Mouse (Mus musculus): ENCODE measurements at regions not wholly inside any gene's neighbourhood (a gene's known extent, or its start where the extent isn't known, plus 50 kb on each side); places are given as distances from the start of the nearest gene placed in this dataset.
"Not testable (repeated sequence)": the region's sequence is repeated elsewhere in the genome, so short reads cannot be mapped to it uniquely, and the experiment has no call there.

GRCm38 (mm10) chr4:10670846-10671428, 203.4 kb upstream of the 2610301B20Rik start:
- DNase-seq (ENCODE audit: low spot score in 2 of 2): no peak

- no peak for DNase-seq (ENCODE audit: low spot score in 2 of 2)
Measured at GRCm38 (mm10) chr4:10691086-10691485, 183.2 kb upstream of the 2610301B20Rik start.

DNA sequence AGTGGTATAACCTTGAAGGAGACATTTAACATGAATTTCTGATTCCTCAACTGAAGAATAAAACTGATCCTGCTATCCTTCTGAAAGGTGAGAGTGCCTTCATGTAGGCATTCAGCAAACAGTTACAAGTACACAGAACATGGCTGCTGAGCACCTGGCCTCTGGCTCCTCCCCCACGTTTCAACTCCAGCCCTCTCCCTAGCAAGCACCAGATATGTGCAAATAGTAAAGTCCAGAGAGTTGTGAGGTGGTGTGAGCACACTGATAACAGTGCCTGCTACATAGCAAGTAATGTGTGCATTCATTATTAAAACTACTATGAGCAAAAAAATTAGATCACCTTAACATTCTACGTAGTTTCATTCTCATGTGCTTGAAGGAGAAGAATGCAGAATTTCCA, 181.4 kb upstream of the 2610301B20Rik start:
- DNase-seq (ENCODE audit: low spot score in 2 of 2): no peak

DNA sequence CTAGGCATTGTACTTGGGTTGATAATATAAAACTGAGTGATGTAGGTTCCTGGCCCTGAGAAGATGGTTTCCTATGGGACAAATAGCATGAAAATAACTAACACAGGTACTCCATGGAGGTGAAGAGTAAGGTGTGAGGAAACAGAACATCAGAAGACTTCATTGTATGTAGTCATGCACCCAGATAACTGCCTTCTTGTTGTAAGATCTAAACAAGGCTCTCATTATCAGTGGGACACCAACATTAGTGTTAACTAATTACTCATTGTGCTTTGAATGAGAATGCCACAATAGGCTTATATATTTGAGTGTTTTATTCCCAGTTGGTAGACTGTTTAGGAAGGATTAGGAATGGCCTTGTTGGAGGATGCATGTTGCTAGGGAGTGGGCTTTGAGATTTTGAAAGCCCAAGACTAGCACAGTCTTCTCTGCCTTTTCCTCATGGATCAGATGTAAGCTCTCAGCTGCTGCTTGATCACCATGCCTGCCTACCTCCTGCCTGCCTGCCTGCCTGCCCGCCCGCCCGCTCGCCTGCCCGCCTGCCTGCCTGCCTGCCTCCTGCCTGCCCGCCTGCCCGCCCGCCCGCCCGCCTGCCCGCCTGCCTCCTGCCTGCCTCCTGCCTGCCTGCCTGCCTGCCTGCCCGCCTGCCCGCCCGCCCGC, 180.7 kb upstream of the 2610301B20Rik start:
- DNase-seq (ENCODE audit: low spot score in 2 of 2): no peak

GRCm38 (mm10) chr4:10694106-10694748, 180.1 kb upstream of the 2610301B20Rik start:
- not testable (repeated sequence) for DNase-seq (ENCODE audit: low spot score in 2 of 2)

GRCm38 (mm10) chr4:10697225-10697836, 177.0 kb upstream of the 2610301B20Rik start:
- DNase-seq (ENCODE audit: low spot score in 2 of 2): no peak

DNA sequence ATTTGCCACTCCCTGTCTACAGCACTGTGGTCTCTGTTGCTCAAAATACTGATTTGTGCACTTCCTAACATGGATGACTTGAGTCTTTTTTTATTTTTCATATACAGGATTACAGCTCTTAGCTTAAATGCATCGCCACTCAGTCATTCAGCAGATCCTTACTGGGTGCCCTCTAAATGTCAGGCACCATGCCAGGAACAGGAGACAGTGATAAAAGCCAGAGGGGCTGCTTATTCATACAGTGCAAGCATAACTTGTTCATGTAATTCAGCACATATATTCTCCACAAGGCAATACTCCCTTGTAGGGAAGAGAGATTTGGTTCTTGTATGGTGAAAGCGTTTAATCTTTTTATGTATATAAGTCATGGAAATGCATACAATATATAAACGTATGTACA, 175.7 kb upstream of the 2610301B20Rik start:
- no peak for DNase-seq (ENCODE audit: low spot score in 2 of 2)

DNA sequence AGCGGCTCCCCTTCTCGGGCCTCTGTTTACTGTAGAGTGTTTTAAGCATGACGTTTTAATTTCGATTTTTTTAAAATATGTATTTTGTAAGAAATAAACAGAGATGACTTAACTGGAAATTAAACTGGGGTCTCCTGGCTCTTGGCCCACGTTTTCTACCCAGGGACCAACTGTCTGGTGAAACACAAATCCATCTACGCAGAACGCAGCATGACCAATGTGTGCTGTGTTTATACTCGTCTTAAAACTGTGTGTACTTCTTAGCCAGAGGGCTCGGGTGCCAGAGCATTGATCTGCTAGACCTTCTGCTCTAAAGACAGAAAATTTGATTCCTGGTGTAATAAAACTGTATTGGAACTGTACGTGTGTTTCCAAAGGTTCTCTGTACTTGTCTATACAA, 172.8 kb upstream of the 2610301B20Rik start:
- DNase-seq (ENCODE audit: low spot score in 2 of 2): no peak

GRCm38 (mm10) chr4:10703212-10703611, 171.1 kb upstream of the 2610301B20Rik start:
- DNase-seq (ENCODE audit: low spot score in 2 of 2): no peak

- DNase-seq (ENCODE audit: low spot score in 2 of 2): no peak
Measured at GRCm38 (mm10) chr4:10707016-10707657, 167.2 kb upstream of the 2610301B20Rik start.

DNA sequence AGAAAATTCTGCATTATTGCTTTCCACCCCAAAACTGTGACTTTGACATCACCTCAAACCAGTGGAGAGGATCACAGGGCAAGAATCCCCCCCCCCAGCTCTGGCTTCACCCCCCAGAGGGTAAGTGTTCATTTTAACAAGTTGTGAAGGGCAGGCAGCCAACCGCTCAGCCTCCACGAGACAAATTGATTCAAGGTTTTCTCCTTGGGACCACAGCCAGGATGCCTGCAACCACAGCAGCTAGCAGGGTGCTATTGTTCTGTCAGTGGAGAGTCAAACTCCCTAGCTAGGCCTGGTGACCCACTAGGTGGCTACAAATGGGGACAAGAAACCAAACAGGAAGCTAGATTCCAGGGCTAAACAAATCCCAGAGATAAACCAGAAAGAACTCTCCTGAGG, 166.6 kb upstream of the 2610301B20Rik start:
- peak in 1 of 2 experiments; percentile 37 for DNase-seq (ENCODE audit: low spot score in 2 of 2)

GRCm38 (mm10) chr4:10711939-10712533, 162.3 kb upstream of the 2610301B20Rik start:
- DNase-seq (ENCODE audit: low spot score in 2 of 2): no peak

GRCm38 (mm10) chr4:10723341-10723740, 151.0 kb upstream of the 2610301B20Rik start:
- no peak for DNase-seq (ENCODE audit: low spot score in 2 of 2)

GRCm38 (mm10) chr4:10727894-10728293, 146.4 kb upstream of the 2610301B20Rik start:
- DNase-seq (ENCODE audit: low spot score in 2 of 2): no peak

GRCm38 (mm10) chr4:10745207-10745606, 129.1 kb upstream of the 2610301B20Rik start:
- DNase-seq (ENCODE audit: low spot score in 2 of 2): no peak

GRCm38 (mm10) chr4:10748816-10749215, 125.5 kb upstream of the 2610301B20Rik start:
- DNase-seq (ENCODE audit: low spot score in 2 of 2): no peak

DNA sequence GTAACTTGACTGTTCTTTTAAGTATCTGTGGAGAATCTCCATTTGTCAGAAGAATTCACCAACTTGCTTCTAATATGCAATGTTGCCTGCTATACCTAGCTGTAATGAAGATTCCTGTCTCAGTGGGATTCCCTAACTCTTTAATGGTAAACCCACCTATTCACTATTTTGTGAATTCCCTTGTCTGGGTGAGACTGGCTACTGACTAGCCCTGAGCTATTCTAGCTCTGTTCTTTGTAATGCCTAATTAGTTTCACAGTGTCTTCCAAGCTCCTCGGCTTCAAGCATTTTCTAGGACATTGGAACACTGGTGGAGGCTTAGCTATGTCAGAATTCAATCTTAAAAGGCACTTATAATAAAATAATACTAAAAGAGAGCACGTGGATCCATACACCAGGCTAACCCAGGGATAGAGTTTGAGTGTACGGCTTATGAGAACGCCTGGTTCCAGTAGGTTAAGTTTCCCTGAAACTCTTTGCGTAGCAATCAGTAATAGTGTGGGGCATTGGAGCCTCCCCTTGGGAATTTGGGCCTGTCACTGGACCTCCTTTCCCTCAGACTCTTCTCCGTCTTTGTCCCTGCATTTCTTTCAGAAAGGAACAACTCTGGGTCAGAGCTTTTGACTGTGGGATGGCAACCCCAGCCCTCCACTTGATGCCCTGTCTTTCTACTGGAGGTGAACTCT, 123.8 kb upstream of the 2610301B20Rik start:
- DNase-seq (ENCODE audit: low spot score in 2 of 2): not testable (repeated sequence)

GRCm38 (mm10) chr4:10753176-10753575, 121.1 kb upstream of the 2610301B20Rik start:
- DNase-seq (ENCODE audit: low spot score in 2 of 2): no peak

DNA sequence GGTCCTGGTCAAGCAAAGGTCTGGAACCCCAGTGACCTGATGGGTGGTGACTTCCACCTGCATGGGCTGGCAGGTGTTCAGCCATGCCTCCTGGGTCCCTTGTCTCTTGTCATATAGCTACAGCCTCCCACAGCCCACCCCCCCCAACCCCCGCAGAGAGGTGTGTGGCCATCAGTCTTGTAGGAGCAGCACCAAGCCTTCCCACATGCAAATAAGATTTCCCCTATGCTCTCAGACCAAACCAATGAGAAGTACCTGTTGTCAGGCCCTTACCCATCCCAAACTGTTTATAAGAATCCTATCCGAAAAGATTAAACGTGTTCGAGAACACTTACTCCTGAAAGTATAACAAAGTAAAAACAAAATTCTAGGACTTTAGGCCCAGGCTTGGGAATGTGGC, 114.8 kb upstream of the 2610301B20Rik start:
- no peak for DNase-seq (ENCODE audit: low spot score in 2 of 2)

GRCm38 (mm10) chr4:10767676-10768075, 106.6 kb upstream of the 2610301B20Rik start:
- no peak for DNase-seq (ENCODE audit: low spot score in 2 of 2)

GRCm38 (mm10) chr4:10770026-10770643, 104.2 kb upstream of the 2610301B20Rik start:
- no peak for DNase-seq (ENCODE audit: low spot score in 2 of 2)
